Mouse (Mus musculus) gastrocnemius, adult 18-20 months (tissue): ENCODE measurements around the gene Spock1. TPM values are rescaled to one million over a fixed set of nuclear protein-coding genes. Genes with fewer than 3 reads are reported as not detected.

ENCODE experiments used
- DNase-seq: peaks from one replicate; pipeline ENCODE4 v3.0.0; 2021; ENCODE audit warnings: low spot score
- long read RNA-seq, 2 experiments: library from polyadenylated mRNA; stranded (forward); transcript quantifications; one replicate each; pipeline ENCODE4 v2.0.0; 2021
- total RNA-seq, 2 experiments: library from RNA; stranded (reverse); gene quantifications; 2 replicates each; pipeline ENCODE4 v1.2.3; 2021

Gene Spock1
- total RNA-seq: under 1 TPM; 0.55 to 0.74 TPM
- long read RNA-seq, experiment 1: 0 reads
- long read RNA-seq, experiment 2: 0 reads

GRCm38 (mm10) chr13:57908266-57908582 is at the start of gene Spock1:
Gene Spock1 (minus strand): TSS chr13:57908332.
- peak; percentile 59 for DNase-seq

- DNase-seq: peak; percentile 5
Observed at GRCm38 (mm10) chr13:57950091-57950490, 42.0 kb upstream of the Spock1 start.

- DNase-seq: no peak
Observed at GRCm38 (mm10) chr13:57949513-57949912, 41.4 kb upstream of the Spock1 start.

- DNase-seq: no peak
Observed at GRCm38 (mm10) chr13:57945197-57945596, 37.1 kb upstream of the Spock1 start.

GRCm38 (mm10) chr13:57944434-57944833 is 36.3 kb upstream of the Spock1 start:
- DNase-seq: no peak

- DNase-seq: no peak
Observed at GRCm38 (mm10) chr13:57943900-57944299, 35.8 kb upstream of the Spock1 start.

GRCm38 (mm10) chr13:57937463-57938229 is 29.5 kb upstream of the Spock1 start:
- DNase-seq: no peak

- DNase-seq: no peak
Observed at GRCm38 (mm10) chr13:57931998-57932397, 23.9 kb upstream of the Spock1 start.

GRCm38 (mm10) chr13:57931376-57931775 is 23.2 kb upstream of the Spock1 start:
- no peak for DNase-seq

- DNase-seq: no peak
Observed at GRCm38 (mm10) chr13:57930720-57931119, 22.6 kb upstream of the Spock1 start.

- no peak for DNase-seq
Observed at GRCm38 (mm10) chr13:57930283-57930682, 22.2 kb upstream of the Spock1 start.

- DNase-seq: no peak
Observed at GRCm38 (mm10) chr13:57919947-57920346, 11.8 kb upstream of the Spock1 start.

- no peak for DNase-seq
Observed at GRCm38 (mm10) chr13:57911171-57911570, 3.0 kb upstream of the Spock1 start.

GRCm38 (mm10) chr13:57907428-57908265 is 485 bp downstream of the Spock1 start:
- no peak for DNase-seq

GRCm38 (mm10) chr13:57894597-57894996 is 13.5 kb downstream of the Spock1 start:
- DNase-seq: no peak

- DNase-seq: no peak
Observed at GRCm38 (mm10) chr13:57889708-57890107, 18.4 kb downstream of the Spock1 start.

GRCm38 (mm10) chr13:57889050-57889449 is 19.1 kb downstream of the Spock1 start:
- no peak for DNase-seq

- DNase-seq: no peak
Observed at GRCm38 (mm10) chr13:57879817-57880216, 28.3 kb downstream of the Spock1 start.

- no peak for DNase-seq
Observed at GRCm38 (mm10) chr13:57878797-57879196, 29.3 kb downstream of the Spock1 start.

GRCm38 (mm10) chr13:57877782-57878181 is 30.4 kb downstream of the Spock1 start:
- no peak for DNase-seq

- no peak for DNase-seq
Observed at GRCm38 (mm10) chr13:57876966-57877365, 31.2 kb downstream of the Spock1 start.

- no peak for DNase-seq
Observed at GRCm38 (mm10) chr13:57870058-57870457, 38.1 kb downstream of the Spock1 start.

GRCm38 (mm10) chr13:57867586-57867985 is 40.5 kb downstream of the Spock1 start:
- DNase-seq: no peak
